Mouse (Mus musculus) lung, adult 2 months (tissue): ENCODE data around the gene Prpf6. TPM values are rescaled to one million over a fixed set of nuclear protein-coding genes. Genes with fewer than 3 reads are reported as not detected.

ENCODE experiments used
- DNase-seq: peaks from one replicate; pipeline ENCODE4 v3.0.0; 2022
- H3K4me1 ChIP-seq: fragments of 200-500 bp; 2 replicates; pipeline ENCODE4 v1.6.1; 2011; ENCODE audit warnings: low read length; ENCODE audit not compliant: control insufficient read depth, insufficient read depth
- H3K4me3 ChIP-seq: fragments of 200-500 bp; replicated peaks from 2 replicates; pipeline ENCODE3; 2011; ENCODE audit warnings: low read depth, mild to moderate bottlenecking, control low read depth, low read length; ENCODE audit errors: extremely low read depth
- CTCF ChIP-seq: fragments of 200-500 bp; IDR thresholded peaks from 2 replicates; pipeline ENCODE4 v1.5.1; 2011; ENCODE audit warnings: mild to moderate bottlenecking, low read length, control low read depth; ENCODE audit not compliant: insufficient read depth
- POLR2A ChIP-seq: fragments of 200-500 bp; IDR thresholded peaks from 2 replicates; pipeline ENCODE4 v1.6.1; 2011; ENCODE audit warnings: low read depth, mild to moderate bottlenecking, control low read depth, low read length, borderline replicate concordance; ENCODE audit errors: extremely low read depth
- WGBS: fragments of 180-500 bp; shearing (Covaris S2); methylation state at CpG from one replicate; pipeline ENCODE4 v1.1.7; 2018; 5-methylcytosine and 5-hydroxymethylcytosine counted together
- polyA plus RNA-seq: library from polyadenylated mRNA; depleted of rRNA; stranded (reverse); fragments of >200 nt; gene quantifications from 2 replicates; pipeline ENCODE4 v1.2.3, GENCODE M21; 2012

Prpf6 gene
- polyA plus RNA-seq, 1 experiment: 21.5 TPM

DNA sequence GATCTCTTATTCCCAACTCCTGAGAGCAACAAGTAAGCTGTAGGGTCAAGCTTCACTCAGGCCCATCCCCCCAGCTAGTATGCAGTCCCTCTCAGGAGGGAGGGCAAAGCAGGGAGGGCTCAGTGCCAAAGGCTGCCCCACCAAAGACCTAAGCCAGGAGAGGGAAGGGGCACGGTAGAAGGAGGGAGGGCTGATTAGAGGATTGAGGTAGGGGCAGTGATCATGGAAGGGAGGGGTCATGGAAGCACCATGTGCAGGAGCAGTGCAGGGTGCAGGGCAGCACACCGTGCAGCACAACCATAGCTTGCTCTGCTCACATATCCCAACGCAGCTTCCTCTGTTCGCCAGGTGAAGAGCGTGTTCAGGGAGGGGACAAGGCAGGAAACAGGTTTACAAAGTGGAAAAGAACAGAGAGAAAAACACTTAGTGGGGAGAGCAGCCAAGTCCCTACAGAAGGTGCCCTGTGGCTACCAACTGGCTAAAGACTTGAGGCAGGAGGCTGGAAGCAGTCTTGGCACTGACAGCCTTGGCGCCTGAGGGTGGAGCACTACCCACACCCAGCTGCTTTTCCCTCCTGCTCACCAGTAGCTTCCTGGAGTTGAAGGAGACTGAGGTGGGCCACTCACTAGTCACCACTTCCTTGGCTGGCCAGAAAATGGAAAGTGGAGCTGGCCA is 20.6 kb upstream of the Prpf6 start:
- WGBS: 61% methylated on average over 6 of the region's 6 CpGs
- no peak overlapping the region for H3K4me3 ChIP-seq
- TF ChIP-seq POLR2A (no peak), CTCF (no peak)
- no peak for DNase-seq
- no peaks in the 10 kb centered on the region for H3K4me1 ChIP-seq

DNA sequence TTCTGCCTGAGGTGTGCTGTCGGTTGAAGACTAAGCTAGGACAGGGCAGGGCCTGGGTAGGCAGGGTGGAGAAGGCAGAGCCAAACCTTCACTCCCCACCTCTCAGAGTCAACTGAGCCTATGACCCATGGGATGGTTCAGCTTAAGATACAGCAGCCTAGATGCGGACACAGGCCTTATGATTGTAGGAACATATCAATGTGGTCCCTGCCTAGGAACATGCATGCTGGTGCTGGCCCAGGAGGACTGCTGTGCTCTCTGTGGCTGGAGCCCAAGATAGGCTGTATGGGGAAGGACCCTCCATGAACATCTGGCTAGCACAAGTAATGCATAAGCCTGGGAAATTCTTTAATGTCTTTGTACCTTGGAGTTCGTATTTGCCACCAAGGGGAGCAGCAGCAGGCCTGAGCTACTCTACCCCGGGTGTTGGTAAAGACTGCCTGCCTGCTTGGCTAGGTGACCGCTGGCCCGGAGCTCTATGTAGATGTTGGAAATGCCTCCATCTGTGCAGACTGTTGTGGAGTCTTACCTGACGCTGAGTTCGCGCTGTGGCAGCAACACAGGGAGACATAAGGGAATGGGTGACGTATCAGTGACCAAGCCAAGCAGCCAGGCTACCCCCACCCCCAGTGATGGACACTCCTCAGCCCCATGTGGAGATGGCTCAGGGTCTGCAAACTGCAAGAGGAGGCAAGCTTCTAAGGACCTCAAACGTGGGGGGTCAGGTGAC is 19.6 kb upstream of the Prpf6 start:
- Histone ChIP-seq H3K4me3 (no peak overlapping the region), H3K4me1 (no peaks in the 10 kb centered on the region)
- 91% methylated on average over 11 of the region's 11 CpGs for WGBS
- no peak for DNase-seq
- TF ChIP-seq CTCF (no peak), POLR2A (no peak)

DNA sequence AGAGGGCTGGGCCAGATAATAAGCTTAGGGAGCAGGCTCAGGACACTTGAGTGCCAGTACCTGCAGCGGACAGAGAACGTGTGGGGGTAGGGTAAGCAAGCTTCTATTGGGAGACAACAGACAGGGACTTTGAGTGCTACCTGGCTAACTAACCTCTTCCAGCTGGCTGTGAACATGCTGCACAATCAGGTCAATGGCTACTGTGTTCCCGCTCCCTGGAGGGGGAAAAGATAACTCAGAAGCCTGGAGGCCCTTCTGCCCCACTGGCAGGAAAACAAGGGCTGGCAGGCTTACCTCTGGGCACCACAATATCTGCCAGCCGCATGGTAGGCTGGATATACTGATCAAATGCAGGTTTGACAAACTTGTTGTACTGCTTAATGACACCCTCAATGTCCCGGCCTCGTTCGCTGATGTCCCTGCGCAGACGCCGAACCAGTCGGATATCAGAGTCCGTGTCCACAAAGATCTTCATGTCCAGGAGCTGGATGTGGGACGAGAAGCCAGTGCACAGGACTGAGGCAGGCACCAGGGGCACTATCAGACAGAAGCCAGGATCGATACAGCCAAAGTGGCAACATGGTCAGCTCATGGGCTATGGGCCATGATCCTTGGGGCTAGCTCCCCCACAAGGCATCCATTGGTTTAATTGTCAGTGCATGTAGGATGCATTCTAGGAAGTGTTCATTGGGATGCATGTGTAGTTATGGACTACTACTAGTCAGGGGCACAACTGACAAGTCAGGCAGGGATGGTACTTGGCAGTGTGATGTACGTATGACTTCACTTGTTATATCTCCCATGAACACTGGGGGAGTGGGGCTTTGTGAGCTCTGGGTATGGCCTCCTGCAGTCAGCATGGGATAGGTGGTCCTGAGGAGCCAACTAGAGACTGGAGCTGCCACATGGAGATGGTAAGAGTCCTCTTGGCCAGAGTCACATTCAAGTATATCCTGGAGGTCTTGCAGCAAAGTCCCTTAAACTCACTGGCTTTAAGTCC is 18.4 kb upstream of the Prpf6 start:
- H3K4me1 ChIP-seq: no peaks in the 10 kb centered on the region
- no peak overlapping the region for H3K4me3 ChIP-seq
- no peak for DNase-seq
- 94% methylated on average over 15 of the region's 15 CpGs for WGBS
- TF ChIP-seq POLR2A (no peak), CTCF (no peak)

DNA sequence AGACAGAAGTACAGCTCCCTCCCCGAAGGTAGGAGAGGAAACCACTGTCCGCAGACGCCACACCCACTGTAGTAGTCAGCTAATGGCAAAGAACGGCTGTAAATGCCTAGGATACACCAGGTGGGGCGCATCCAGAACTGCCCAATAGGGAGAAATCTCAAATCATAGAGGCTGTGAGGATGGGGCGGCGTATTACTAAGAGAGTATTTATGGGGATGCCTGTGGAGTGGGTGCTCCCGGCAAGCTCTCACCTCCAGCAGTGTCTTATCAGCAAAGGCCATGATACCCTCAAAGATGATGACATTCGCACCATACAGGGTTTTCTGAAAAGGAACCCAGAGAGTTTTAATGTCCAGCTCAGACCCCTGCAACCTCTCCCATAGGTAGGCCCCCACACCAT is 17.7 kb upstream of the Prpf6 start:
- 88% methylated on average over 9 of the region's 9 CpGs for WGBS

DNA sequence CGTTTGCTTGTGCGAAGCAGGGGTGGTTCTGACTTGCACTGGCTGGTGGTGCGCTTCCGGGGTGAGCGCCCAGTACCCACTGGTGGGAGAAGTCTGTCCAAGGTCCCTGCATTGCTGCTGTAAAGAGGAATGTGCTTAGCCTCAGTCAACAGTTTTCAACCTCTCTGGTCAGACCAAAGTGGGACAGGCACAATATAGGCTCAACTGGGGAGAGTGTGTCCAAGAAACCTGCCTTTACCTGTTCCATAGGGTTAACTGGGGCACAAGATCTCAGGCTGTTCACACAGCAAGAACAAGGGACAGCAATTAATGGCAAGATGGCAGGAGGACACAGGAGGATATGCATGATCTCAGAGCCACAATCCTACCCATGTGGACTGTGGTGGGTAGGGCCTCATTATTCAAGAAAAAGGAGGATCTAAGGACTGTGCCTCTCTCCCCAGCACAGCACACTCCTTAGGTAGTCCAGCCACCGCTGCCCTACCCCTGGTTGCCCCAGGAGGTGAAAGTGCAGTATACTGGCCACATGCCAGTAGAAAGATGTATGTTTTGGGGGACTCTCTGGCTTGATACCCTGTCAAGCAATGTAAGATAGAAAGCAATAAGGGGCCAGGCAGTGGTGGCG is 16.6 kb upstream of the Prpf6 start:
- no peak for TF ChIP-seq CTCF
- TF ChIP-seq POLR2A: no peak
- DNase-seq: no peak
- no peaks in the 10 kb centered on the region for H3K4me1 ChIP-seq
- no peak overlapping the region for H3K4me3 ChIP-seq
- 93% methylated on average over 7 of the region's 7 CpGs for WGBS

More for the DNA sequence above, 17.7 kb upstream of the Prpf6 start:
- TF ChIP-seq POLR2A (no peak), CTCF (no peak)
- no peak for DNase-seq
- Histone ChIP-seq H3K4me3 (no peak overlapping the region), H3K4me1 (no peaks in the 10 kb centered on the region)

DNA sequence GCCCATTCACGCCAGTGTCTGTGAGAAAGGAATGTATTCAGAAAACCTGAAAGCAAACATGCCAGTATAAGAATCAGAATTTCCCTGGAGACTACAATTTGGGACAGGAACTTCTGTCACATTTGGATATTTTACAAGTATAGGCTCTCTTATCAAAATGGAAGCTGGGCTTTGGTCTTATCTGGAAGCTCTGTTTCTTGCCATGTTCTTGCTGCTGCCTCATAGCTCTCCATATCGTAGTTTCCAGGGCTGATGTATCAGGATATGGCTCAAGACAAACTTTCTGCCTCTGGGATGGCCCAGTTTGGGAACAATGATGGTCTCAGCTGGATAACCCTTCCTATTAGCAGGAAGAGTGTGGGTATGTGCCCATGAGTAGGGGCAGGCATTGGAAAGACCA is 15.1 kb upstream of the Prpf6 start:
- TF ChIP-seq POLR2A (no peak), CTCF (no peak)
- no peak overlapping the region for H3K4me3 ChIP-seq
- no peaks in the 10 kb centered on the region for H3K4me1 ChIP-seq
- DNase-seq: no peak
- WGBS: 88% methylated on average over 2 of the region's 2 CpGs

DNA sequence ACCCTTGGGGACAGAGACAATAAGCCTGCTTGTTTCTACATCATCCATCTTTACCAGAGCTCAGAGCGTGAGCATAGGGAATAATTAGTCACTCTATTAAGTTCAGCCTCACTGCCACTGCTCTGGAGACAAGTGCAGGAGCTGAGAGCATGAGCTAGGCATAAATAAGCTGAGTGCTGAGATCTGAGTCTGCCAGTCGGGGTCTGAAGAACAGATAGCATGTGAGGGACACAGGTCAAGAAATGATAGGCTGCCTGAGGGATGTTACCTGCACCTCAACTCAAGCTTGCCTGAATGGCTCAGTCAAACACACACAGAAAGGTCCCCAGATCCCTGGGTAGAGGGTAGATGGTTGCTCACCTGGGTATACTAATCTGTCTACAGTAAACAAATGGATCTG is 14.5 kb upstream of the Prpf6 start:
- DNase-seq: no peak
- H3K4me1 ChIP-seq: no peaks in the 10 kb centered on the region
- no peak overlapping the region for H3K4me3 ChIP-seq
- WGBS: 67% methylated on average over 2 of the region's 2 CpGs
- TF ChIP-seq POLR2A (no peak), CTCF (no peak)

DNA sequence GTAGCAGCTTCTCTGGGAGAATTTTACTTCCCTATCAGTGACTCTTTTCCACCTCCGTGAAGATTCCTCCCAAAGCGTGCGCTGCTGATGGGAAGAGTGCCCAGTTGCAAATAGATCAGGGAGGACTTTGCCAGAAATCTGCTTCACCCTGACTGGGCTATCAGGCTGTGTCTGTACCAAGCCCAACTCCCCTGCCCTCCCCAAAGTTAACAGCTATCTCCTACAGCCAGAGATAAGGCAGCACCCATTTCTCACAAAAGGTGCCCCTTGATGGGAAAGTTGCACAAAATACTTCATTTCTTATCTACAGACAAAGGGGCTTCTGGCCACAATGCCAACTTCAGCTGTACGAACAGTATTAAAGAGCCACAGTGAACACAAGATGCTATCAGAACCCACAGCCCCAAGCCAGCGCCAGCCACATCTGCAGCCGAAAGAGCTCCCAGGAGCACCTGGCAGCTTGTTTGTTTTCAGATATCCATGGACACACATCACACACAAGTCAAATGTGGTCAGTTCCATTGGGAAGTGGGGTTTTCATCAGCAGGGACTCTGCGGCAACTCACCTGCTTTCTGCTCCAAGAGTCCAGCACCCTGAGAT is 13.6 kb upstream of the Prpf6 start:
- Histone ChIP-seq H3K4me1 (no peaks in the 10 kb centered on the region), H3K4me3 (no peak overlapping the region)
- TF ChIP-seq CTCF: no peak
- TF ChIP-seq POLR2A: no peak
- DNase-seq: no peak
- WGBS: 66% methylated on average over 7 of the region's 7 CpGs

DNA sequence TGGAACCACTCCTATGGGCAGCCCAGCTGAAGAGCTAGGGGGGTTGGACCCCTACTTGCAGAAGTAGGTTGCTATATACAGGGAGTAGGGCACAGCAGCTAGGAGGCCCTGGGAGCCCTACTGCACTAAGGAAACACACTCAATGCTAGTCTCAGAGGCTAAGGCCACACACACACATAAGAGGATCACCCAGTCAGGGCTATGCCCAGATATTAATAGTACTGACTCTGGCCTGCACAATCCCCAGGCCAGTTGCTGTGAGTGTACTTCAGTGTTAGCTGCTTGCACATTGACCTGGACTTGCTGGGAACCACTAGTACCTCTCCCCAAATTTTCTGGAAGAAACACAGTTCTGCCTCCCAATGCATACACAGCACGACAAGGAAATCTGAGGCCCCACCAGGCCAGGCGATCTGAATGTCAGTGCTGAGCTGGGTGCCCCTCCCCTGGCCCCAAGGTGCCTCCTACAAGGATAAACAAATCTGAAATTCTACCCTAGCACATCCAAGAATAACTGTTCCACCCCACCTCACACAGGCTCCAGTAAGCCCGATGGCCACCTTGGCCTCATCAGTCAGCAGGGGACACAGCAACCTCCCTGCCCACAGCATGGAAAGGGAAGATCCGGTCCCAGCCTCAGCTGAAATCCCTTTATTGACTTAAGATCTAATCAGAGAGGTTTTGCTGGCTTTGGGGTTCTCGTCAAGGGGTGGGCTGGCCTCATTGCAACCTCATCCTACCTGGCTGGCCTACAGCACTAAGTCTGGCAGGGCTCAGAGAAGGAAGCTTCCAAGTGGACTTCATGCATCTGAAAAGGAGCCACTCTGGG is 12.7 kb upstream of the Prpf6 start:
- WGBS: 42% methylated on average over 5 of the region's 5 CpGs

More for the DNA sequence above, 12.7 kb upstream of the Prpf6 start:
- no peak for DNase-seq
- TF ChIP-seq POLR2A (no peak), CTCF (no peak)
- Histone ChIP-seq H3K4me3 (no peak overlapping the region), H3K4me1 (no peaks in the 10 kb centered on the region)
